Mouse (Mus musculus): ENCODE results near the gene Golt1b. TPM values are rescaled to one million over a fixed set of nuclear protein-coding genes. Genes with fewer than 3 reads are reported as not detected.
A peak's percentile ranks its signal among the peaks of the same experiment; 100 is the strongest.
"Not testable (repeated sequence)": the region's sequence is repeated elsewhere in the genome, so short reads cannot be mapped to it uniquely, and the experiment has no call there.

Golt1b gene
- 10 to 100 TPM; 30.6 to 34.0 (median 33.0) TPM for total RNA-seq (2022)

GRCm38 (mm10) chr6:142387011-142387754, at the start of gene Golt1b, which contains the start of gene Recql:
Golt1b (plus strand) TSS chr6:142387221.
Recql (minus strand) TSS chr6:142387087.
- DNase-seq (ENCODE audit: low spot score in 2 of 2) = peak; percentile 97 to 99

GRCm38 (mm10) chr6:142338961-142339360, 48.1 kb upstream of the Golt1b start:
- DNase-seq (ENCODE audit: low spot score in 2 of 2) = no peak

GRCm38 (mm10) chr6:142339576-142339975, 47.4 kb upstream of the Golt1b start:
- no peak for DNase-seq (ENCODE audit: low spot score in 2 of 2)

GRCm38 (mm10) chr6:142343561-142343960, 43.5 kb upstream of the Golt1b start:
- DNase-seq (ENCODE audit: low spot score in 2 of 2) = peak in 1 of 2 experiments; percentile 48

- DNase-seq (ENCODE audit: low spot score in 2 of 2) = peak; percentile 84 to 88
Measured at GRCm38 (mm10) chr6:142345440-142346038, 41.5 kb upstream of the Golt1b start, which contains the start of gene Pyroxd1. Pyroxd1 (plus strand) TSS chr6:142345654.

- no peak for DNase-seq (ENCODE audit: low spot score in 2 of 2)
Measured at GRCm38 (mm10) chr6:142346181-142347110, 40.6 kb upstream of the Golt1b start.

GRCm38 (mm10) chr6:142347431-142348385, 39.3 kb upstream of the Golt1b start:
- DNase-seq (ENCODE audit: low spot score in 2 of 2) = no peak

GRCm38 (mm10) chr6:142352099-142352498, 34.9 kb upstream of the Golt1b start:
- not testable (repeated sequence) for DNase-seq (ENCODE audit: low spot score in 2 of 2)

- DNase-seq (ENCODE audit: low spot score in 2 of 2) = no peak
Measured at GRCm38 (mm10) chr6:142357106-142357505, 29.9 kb upstream of the Golt1b start.

- DNase-seq (ENCODE audit: low spot score in 2 of 2) = no peak
Measured at GRCm38 (mm10) chr6:142362036-142362435, 25.0 kb upstream of the Golt1b start.

GRCm38 (mm10) chr6:142363019-142363576, 23.9 kb upstream of the Golt1b start:
- no peak for DNase-seq (ENCODE audit: low spot score in 2 of 2)

GRCm38 (mm10) chr6:142365742-142366472, 21.1 kb upstream of the Golt1b start:
- no peak for DNase-seq (ENCODE audit: low spot score in 2 of 2)

- no peak for DNase-seq (ENCODE audit: low spot score in 2 of 2)
Measured at GRCm38 (mm10) chr6:142366473-142367018, 20.5 kb upstream of the Golt1b start.

GRCm38 (mm10) chr6:142367565-142367964, 19.5 kb upstream of the Golt1b start:
- no peak for DNase-seq (ENCODE audit: low spot score in 2 of 2)

GRCm38 (mm10) chr6:142369568-142369967, 17.5 kb upstream of the Golt1b start:
- DNase-seq (ENCODE audit: low spot score in 2 of 2) = no peak

GRCm38 (mm10) chr6:142377081-142377480, 9.9 kb upstream of the Golt1b start:
- DNase-seq (ENCODE audit: low spot score in 2 of 2) = no peak

- DNase-seq (ENCODE audit: low spot score in 2 of 2) = no peak
Measured at GRCm38 (mm10) chr6:142378576-142379330, 8.3 kb upstream of the Golt1b start.

GRCm38 (mm10) chr6:142379961-142380360, 7.1 kb upstream of the Golt1b start:
- DNase-seq (ENCODE audit: low spot score in 2 of 2) = no peak

All from layer of hippocampus, adult 8-10 months (tissue).